Mouse (Mus musculus): ENCODE measurements at regions not wholly inside any gene's neighbourhood (a gene's known extent, or its start where the extent isn't known, plus 50 kb on each side); places are given as distances from the start of the nearest gene placed in this dataset.
"Not testable (repeated sequence)": the region's sequence is repeated elsewhere in the genome, so short reads cannot be mapped to it uniquely, and the experiment has no call there.

GRCm38 (mm10) chr10:55485396-55486025 is 621.2 kb upstream of the Msl3l2 start:
- H3K4me1 ChIP-seq; H3K36me3 ChIP-seq; H3K27ac ChIP-seq; ATAC-seq (replicated peaks; ENCODE audit: low FRiP score); H3K27me3 ChIP-seq; H3K9me3 ChIP-seq (replicated peaks); H3K4me3 ChIP-seq (replicated peaks); H3K4me2 ChIP-seq; H3K9ac ChIP-seq: not testable (repeated sequence)
- WGBS = 87% methylated on average over 3 of the region's 3 CpGs

GRCm38 (mm10) chr10:55522706-55523105 is 584.0 kb upstream of the Msl3l2 start:
- no peak overlapping the region for H3K27ac ChIP-seq
- H3K4me1 ChIP-seq = no peaks in the 10 kb centered on the region
- H3K9ac ChIP-seq = no peak overlapping the region
- no peak overlapping the region for H3K4me2 ChIP-seq
- WGBS = 83% methylated on average over 1 of the region's 1 CpGs
- no peak overlapping the region for H3K4me3 ChIP-seq (replicated peaks)
- H3K27me3 ChIP-seq = no peaks in the 10 kb centered on the region
- H3K9me3 ChIP-seq (replicated peaks) = no peaks in the 10 kb centered on the region
- ATAC-seq (replicated peaks; ENCODE audit: low FRiP score) = no peak
- no peaks in the 10 kb centered on the region for H3K36me3 ChIP-seq

DNA sequence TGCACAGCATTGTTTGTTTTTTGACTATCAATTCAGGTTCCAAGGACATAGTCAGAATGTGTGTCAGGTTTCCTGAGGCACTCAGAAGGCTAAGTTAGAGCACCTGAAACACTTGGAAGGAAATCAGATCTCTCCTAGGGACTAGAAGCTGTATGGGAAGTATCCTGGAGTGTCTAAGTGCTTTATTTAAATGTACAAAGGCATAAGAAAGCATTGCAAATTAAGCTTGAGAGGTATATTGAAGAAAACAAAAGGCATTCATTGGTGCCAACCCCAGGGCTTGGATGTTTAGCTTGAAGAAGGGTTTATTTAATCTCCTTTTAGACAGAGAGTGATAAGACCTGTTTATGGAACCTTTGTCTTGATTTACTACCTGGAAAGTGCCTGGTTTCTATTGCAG is 569.3 kb upstream of the Msl3l2 start:
- no peaks in the 10 kb centered on the region for H3K36me3 ChIP-seq
- no peak overlapping the region for H3K4me3 ChIP-seq (replicated peaks)
- H3K4me2 ChIP-seq = no peak overlapping the region
- no peaks in the 10 kb centered on the region for H3K9me3 ChIP-seq (replicated peaks)
- H3K27me3 ChIP-seq = no peaks in the 10 kb centered on the region
- H3K9ac ChIP-seq = no peak overlapping the region
- ATAC-seq (replicated peaks; ENCODE audit: low FRiP score) = no peak
- no peak overlapping the region for H3K27ac ChIP-seq
- no peaks in the 10 kb centered on the region for H3K4me1 ChIP-seq

DNA sequence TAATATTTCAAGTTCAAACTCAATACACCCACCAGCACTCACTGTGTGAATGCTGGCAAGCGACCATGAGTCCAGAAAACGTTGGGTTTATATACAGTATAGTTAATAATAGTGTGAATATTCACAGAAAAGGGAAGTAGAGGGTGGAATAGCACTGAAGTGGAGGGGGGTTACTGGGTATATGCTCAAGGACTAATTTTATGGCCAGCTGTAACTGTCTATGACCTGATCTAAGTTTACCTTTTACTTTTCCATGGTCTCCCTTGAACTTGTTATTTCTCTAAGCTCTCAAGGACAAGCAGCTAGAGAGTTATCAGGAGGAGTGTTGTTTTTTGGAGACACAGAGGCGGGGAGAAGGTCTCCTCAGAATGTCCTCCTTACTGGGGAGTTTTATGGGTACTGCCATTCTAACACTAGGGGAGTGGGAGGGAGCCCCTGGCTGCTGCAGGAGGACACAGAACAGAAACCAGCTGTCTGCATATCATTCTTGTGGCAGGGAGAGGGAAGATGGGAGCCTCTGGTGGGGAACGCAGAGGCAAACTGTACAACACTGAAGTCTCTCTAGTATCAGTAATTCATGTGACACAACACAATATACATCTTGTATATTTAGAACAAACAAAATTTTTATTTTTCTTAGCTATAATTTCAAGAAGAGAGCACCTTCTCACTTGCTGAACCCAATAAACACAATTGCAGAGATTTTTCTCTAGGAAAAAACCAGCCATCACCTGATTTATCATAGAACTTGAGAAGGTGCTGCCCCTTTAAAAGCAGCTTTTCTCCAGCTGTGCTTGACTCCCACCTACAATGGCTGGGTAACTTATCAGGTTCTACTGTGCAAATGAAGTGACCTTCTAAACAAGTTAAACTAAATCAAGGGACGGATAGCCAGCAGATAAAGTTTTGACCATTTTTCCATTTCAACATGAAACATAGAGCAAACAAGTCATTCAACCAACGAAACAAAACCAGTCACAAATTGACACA is 560.0 kb upstream of the Msl3l2 start:
- WGBS = 31% methylated on average over 6 of the region's 6 CpGs

GRCm38 (mm10) chr10:55564961-55565360 is 541.8 kb upstream of the Msl3l2 start:
- Histone ChIP-seq H3K4me2 (no peak overlapping the region), H3K9me3 (replicated peaks) (no peaks in the 10 kb centered on the region), H3K27ac (no peak overlapping the region), H3K4me1 (no peaks in the 10 kb centered on the region), H3K4me3 (replicated peaks) (no peak overlapping the region), H3K36me3 (no peaks in the 10 kb centered on the region), H3K9ac (no peak overlapping the region), H3K27me3 (no peaks in the 10 kb centered on the region)
- no peak for ATAC-seq (replicated peaks; ENCODE audit: low FRiP score)

More for the DNA sequence above, 560.0 kb upstream of the Msl3l2 start:
- Histone ChIP-seq H3K9ac (no peak overlapping the region), H3K27me3 (no peaks in the 10 kb centered on the region), H3K4me2 (no peak overlapping the region), H3K4me3 (replicated peaks) (no peak overlapping the region), H3K4me1 (no peaks in the 10 kb centered on the region), H3K36me3 (no peaks in the 10 kb centered on the region), H3K9me3 (replicated peaks) (0 out of 2 replicates have a peak, but pooled peaks cover 4% of the 10 kb centered on the region), H3K27ac (no peak overlapping the region)
- peak; percentile 95 for ATAC-seq (replicated peaks; ENCODE audit: low FRiP score)

DNA sequence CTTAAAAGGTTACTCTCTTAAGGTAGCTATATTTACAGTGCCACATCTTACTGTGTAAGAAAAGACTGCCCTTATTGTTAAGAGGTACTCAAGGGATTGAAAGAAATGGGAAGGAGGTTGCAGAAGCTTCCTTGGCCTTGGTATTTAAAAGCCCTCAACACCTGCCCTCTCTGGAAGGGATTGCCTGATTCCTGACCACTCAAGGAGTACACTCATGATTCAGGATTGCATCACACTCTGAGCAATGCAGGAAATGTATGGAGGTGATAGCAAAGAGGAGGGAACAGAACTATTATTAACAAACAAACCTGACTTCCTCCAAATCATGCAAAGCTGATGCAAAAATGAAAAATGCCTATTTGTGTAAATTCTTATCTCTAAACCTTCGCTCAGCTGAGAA is 534.0 kb upstream of the Msl3l2 start:
- Histone ChIP-seq H3K27ac (no peak overlapping the region), H3K4me3 (replicated peaks) (no peak overlapping the region), H3K4me1 (no peaks in the 10 kb centered on the region), H3K9ac (no peak overlapping the region), H3K9me3 (replicated peaks) (no peaks in the 10 kb centered on the region), H3K4me2 (no peak overlapping the region), H3K36me3 (no peaks in the 10 kb centered on the region), H3K27me3 (no peaks in the 10 kb centered on the region)
- ATAC-seq (replicated peaks; ENCODE audit: low FRiP score) = no peak
- 95% methylated on average over 1 of the region's 1 CpGs for WGBS

DNA sequence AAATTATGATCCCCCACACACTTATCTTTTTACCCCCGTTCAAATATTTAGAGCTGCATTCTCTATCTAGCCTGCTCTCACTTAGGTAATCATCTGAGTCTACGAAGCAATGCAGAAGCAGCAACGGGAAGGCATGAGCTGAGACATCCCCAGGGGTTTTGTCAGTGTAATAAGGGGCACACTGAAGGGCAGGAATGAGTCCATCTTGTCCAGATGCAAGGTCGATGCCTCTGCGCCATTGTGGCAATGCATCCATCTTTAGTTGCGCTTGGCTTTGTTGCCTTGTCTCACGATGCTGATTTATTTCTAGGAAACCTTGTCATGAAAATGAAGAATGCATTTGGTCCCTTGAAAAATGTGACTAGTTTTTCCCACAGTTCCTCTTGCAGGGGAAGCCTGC is 515.7 kb upstream of the Msl3l2 start:
- no peak for ATAC-seq (replicated peaks; ENCODE audit: low FRiP score)
- no peaks in the 10 kb centered on the region for H3K4me1 ChIP-seq
- H3K9me3 ChIP-seq (replicated peaks) = no peaks in the 10 kb centered on the region

GRCm38 (mm10) chr10:55591896-55592295 is 514.8 kb upstream of the Msl3l2 start:
- no peaks in the 10 kb centered on the region for H3K27me3 ChIP-seq
- 56% methylated on average over 3 of the region's 3 CpGs for WGBS
- H3K4me2 ChIP-seq = no peak overlapping the region
- ATAC-seq (replicated peaks; ENCODE audit: low FRiP score) = no peak
- no peak overlapping the region for H3K4me3 ChIP-seq (replicated peaks)
- no peak overlapping the region for H3K27ac ChIP-seq
- no peaks in the 10 kb centered on the region for H3K9me3 ChIP-seq (replicated peaks)
- H3K36me3 ChIP-seq = no peaks in the 10 kb centered on the region
- H3K4me1 ChIP-seq = no peaks in the 10 kb centered on the region
- H3K9ac ChIP-seq = no peak overlapping the region

More for the DNA sequence above, 515.7 kb upstream of the Msl3l2 start:
- Histone ChIP-seq H3K4me3 (replicated peaks) (no peak overlapping the region), H3K27ac (no peak overlapping the region), H3K9ac (no peak overlapping the region), H3K4me2 (no peak overlapping the region), H3K27me3 (no peaks in the 10 kb centered on the region), H3K36me3 (no peaks in the 10 kb centered on the region)
- WGBS = 58% methylated on average over 7 of the region's 7 CpGs

DNA sequence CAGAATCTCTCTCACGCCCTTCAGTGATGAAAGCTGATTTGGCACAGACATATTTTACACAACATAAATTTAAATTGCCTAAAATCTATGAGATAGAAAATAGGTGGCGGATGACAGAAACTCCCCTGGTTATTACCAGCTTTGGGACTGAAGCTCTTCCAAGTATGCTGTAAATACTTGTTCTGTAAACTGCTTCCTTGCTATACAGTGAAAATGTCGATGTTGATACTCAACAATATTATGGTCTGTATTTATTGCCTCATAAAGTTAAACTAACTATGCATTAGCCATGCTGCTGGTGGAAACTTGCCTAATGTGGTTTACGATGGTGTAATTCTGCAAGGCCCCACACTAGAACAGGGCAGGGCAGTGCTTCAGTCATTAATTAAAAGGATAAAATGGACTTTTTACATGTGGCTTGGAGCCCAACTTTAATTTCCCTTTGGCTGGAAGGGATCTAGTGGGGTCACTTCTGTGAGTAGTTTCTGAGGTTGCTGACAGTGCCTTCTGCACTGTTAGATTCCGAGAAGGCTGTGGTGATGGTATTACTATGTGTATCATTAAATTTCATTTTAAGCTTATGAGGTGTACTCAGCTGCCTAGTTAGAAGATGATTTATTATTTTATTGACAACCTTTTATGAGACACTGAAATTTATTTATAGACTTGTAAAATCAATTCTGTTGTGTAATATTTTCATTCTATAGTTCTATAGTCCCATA is 482.0 kb upstream of the Msl3l2 start:
- Histone ChIP-seq H3K9me3 (replicated peaks) (peaks cover 5% of the 10 kb centered on the region; the same call in 1 of the 2 replicates), H3K9ac (no peak overlapping the region), H3K27ac (no peak overlapping the region), H3K4me3 (replicated peaks) (no peak overlapping the region), H3K4me2 (no peak overlapping the region), H3K36me3 (no peaks in the 10 kb centered on the region), H3K27me3 (no peaks in the 10 kb centered on the region), H3K4me1 (no peaks in the 10 kb centered on the region)
- WGBS = 49% methylated on average over 5 of the region's 5 CpGs
- ATAC-seq (replicated peaks; ENCODE audit: low FRiP score) = peak; percentile 69

- H3K9ac ChIP-seq = no peak overlapping the region
- 86% methylated on average over 3 of the region's 3 CpGs for WGBS
- ATAC-seq (replicated peaks; ENCODE audit: low FRiP score) = no peak
- H3K4me2 ChIP-seq = no peak overlapping the region
- H3K4me1 ChIP-seq = no peaks in the 10 kb centered on the region
- H3K27me3 ChIP-seq = no peaks in the 10 kb centered on the region
- H3K27ac ChIP-seq = no peak overlapping the region
- H3K9me3 ChIP-seq (replicated peaks) = no peaks in the 10 kb centered on the region
- H3K36me3 ChIP-seq = no peaks in the 10 kb centered on the region
- H3K4me3 ChIP-seq (replicated peaks) = no peak overlapping the region
Observed at GRCm38 (mm10) chr10:55641332-55641731, 465.4 kb upstream of the Msl3l2 start.

Measured in kidney, embryonic 15.5 days (tissue).